Mouse (Mus musculus) embryonic fibroblast, embryonic 13.5 days (primary cell): ENCODE results near the gene Trpm2.

ENCODE experiments used
- CTCF ChIP-seq: IDR thresholded peaks from 2 replicates; pipeline ENCODE4 v1.5.1; 2011; ENCODE audit warnings: mild to moderate bottlenecking, control low read depth, low read length, moderate library complexity, borderline replicate concordance; ENCODE audit not compliant: insufficient read depth
- POLR2A ChIP-seq: IDR thresholded peaks from 2 replicates; pipeline ENCODE4 v1.6.1; 2011; ENCODE audit warnings: low read depth, mild to moderate bottlenecking, control low read depth, low read length, moderate library complexity

GRCm38 (mm10) chr10:78002316-78002715 is 32.0 kb upstream of the Trpm2 start:
- TF ChIP-seq CTCF (no peak), POLR2A (no peak)
